Mouse (Mus musculus) hindbrain, embryonic 16.5 days (tissue): Measurements from ENCODE around the gene Fam20a. TPM values are rescaled to one million over a fixed set of nuclear protein-coding genes. Genes with fewer than 3 reads are reported as not detected.

Experiments
- ATAC-seq: fragments of 200-750 bp; cut with Nextera tagmentation; 2 replicates; pipeline ENCODE4 v1.8.0; 2017; ENCODE audit warnings: moderate TSS enrichment, moderate library complexity
- H3K27ac ChIP-seq: fragments of 300-500 bp; sonication (generic); 2 replicates; pipeline ENCODE4 v1.5.1; 2014; ENCODE audit warnings: low read depth, mild to moderate bottlenecking, control low read depth, low read length, moderate library complexity
- H3K27me3 ChIP-seq: fragments of 300-500 bp; sonication (generic); replicated peaks from 2 replicates; pipeline ENCODE4 v1.6.1; 2014; ENCODE audit warnings: low read length; ENCODE audit not compliant: control insufficient read depth, insufficient read depth
- H3K36me3 ChIP-seq: fragments of 300-500 bp; sonication (generic); 2 replicates; pipeline ENCODE4 v1.6.1; 2014; ENCODE audit warnings: mild to moderate bottlenecking, low read length, moderate library complexity, mixed read lengths; ENCODE audit not compliant: control insufficient read depth, insufficient read depth
- H3K4me1 ChIP-seq: fragments of 300-500 bp; sonication (generic); 2 replicates; pipeline ENCODE4 v1.6.1; 2014; ENCODE audit warnings: low read depth, low read length; ENCODE audit not compliant: control insufficient read depth, insufficient read depth
- H3K4me2 ChIP-seq: fragments of 300-500 bp; sonication (generic); 2 replicates; pipeline ENCODE4 v1.6.1; 2014; ENCODE audit warnings: mild to moderate bottlenecking, low read length, control low read depth, moderate library complexity
- H3K4me3 ChIP-seq: fragments of 300-500 bp; sonication (generic); 2 replicates; pipeline ENCODE4 v1.5.1; 2014; ENCODE audit warnings: mild to moderate bottlenecking, low read length, control low read depth, moderate library complexity
- H3K9ac ChIP-seq: fragments of 300-500 bp; sonication (generic); 2 replicates; pipeline ENCODE4 v1.6.1; 2014; ENCODE audit warnings: low read depth, mild to moderate bottlenecking, control low read depth, low read length, moderate library complexity
- H3K9me3 ChIP-seq: fragments of 300-500 bp; sonication (generic); 2 replicates; pipeline ENCODE4 v1.6.1; 2014; ENCODE audit warnings: mild to moderate bottlenecking, low read length, moderate library complexity; ENCODE audit not compliant: control insufficient read depth
- WGBS: fragments of 180-500 bp; shearing (Covaris S2); extraction: QIAGEN DNeasy Blood & Tissue Kit; methylation state at CpG from one replicate; pipeline ENCODE4 v1.1.7; 2014; 5-methylcytosine and 5-hydroxymethylcytosine counted together
- polyA plus RNA-seq: library from polyadenylated mRNA; unstranded; fragments of >200 nt; fragmentation: Nextera tagmentation; extraction: Ambion mirVana; gene quantifications from 2 replicates; pipeline ENCODE4 v1.2.1, GENCODE M21; 2015

Gene Fam20a
- polyA plus RNA-seq, 1 experiment from 2014 or later, result 7.9 TPM

- Histone ChIP-seq H3K4me3 (no peak overlapping the region), H3K9me3 (no peaks in the 10 kb centered on the region), H3K36me3 (no peaks in the 10 kb centered on the region), H3K9ac (no peak overlapping the region), H3K27ac (no peak overlapping the region), H3K4me1 (no peaks in the 10 kb centered on the region), H3K27me3 (no peaks in the 10 kb centered on the region), H3K4me2 (no peak overlapping the region)
- WGBS, result 80% methylated on average over 5 of the region's 5 CpGs
- no peak for ATAC-seq
These were observed 80.4 kb downstream of the Fam20a start for GRCm38 (mm10) chr11:109641498-109642222.

- no peak overlapping the region for H3K27ac ChIP-seq
- no peak for ATAC-seq
- no peaks in the 10 kb centered on the region for H3K9me3 ChIP-seq
- H3K4me2 ChIP-seq, result no peak overlapping the region
- H3K27me3 ChIP-seq, result no peaks in the 10 kb centered on the region
- no peaks in the 10 kb centered on the region for H3K4me1 ChIP-seq
- WGBS, result 68% methylated on average over 6 of the region's 6 CpGs
- no peak overlapping the region for H3K4me3 ChIP-seq
- H3K36me3 ChIP-seq, result no peaks in the 10 kb centered on the region
- no peak overlapping the region for H3K9ac ChIP-seq
These were observed 86.1 kb downstream of the Fam20a start for GRCm38 (mm10) chr11:109635871-109636395.

GRCm38 (mm10) chr11:109634928-109635327, 87.2 kb downstream of the Fam20a start:
- no peak overlapping the region for H3K4me2 ChIP-seq
- no peak overlapping the region for H3K4me3 ChIP-seq
- H3K27me3 ChIP-seq, result no peaks in the 10 kb centered on the region
- no peaks in the 10 kb centered on the region for H3K9me3 ChIP-seq
- H3K36me3 ChIP-seq, result no peaks in the 10 kb centered on the region
- no peaks in the 10 kb centered on the region for H3K4me1 ChIP-seq
- no peak overlapping the region for H3K27ac ChIP-seq
- no peak overlapping the region for H3K9ac ChIP-seq
- 81% methylated on average over 9 of the region's 9 CpGs for WGBS
- no peak for ATAC-seq

- Histone ChIP-seq H3K4me2 (no peak overlapping the region), H3K36me3 (no peaks in the 10 kb centered on the region), H3K9me3 (peaks cover 3% of the 10 kb centered on the region; the same call in 1 of the 2 replicates), H3K27ac (no peak overlapping the region), H3K27me3 (no peaks in the 10 kb centered on the region), H3K4me3 (no peak overlapping the region), H3K4me1 (no peaks in the 10 kb centered on the region), H3K9ac (no peak overlapping the region)
- WGBS, result 74% methylated on average over 10 of the region's 10 CpGs
- ATAC-seq, result no peak
These were observed 93.0 kb downstream of the Fam20a start for GRCm38 (mm10) chr11:109629021-109629521.

- Histone ChIP-seq H3K36me3 (no peaks in the 10 kb centered on the region), H3K4me3 (no peak overlapping the region), H3K4me1 (no peaks in the 10 kb centered on the region), H3K27ac (no peak overlapping the region), H3K27me3 (no peaks in the 10 kb centered on the region; the same call in 1 of the 2 replicates), H3K9ac (no peak overlapping the region), H3K4me2 (no peak overlapping the region), H3K9me3 (peaks cover 3% of the 10 kb centered on the region; the same call in 1 of the 2 replicates)
- no peak for ATAC-seq
- WGBS, result 92% methylated on average over 3 of the region's 3 CpGs
These were observed 94.0 kb downstream of the Fam20a start for GRCm38 (mm10) chr11:109628099-109628498.

GRCm38 (mm10) chr11:109627648-109628047, 94.4 kb downstream of the Fam20a start:
- Histone ChIP-seq H3K4me1 (no peaks in the 10 kb centered on the region), H3K4me3 (no peak overlapping the region), H3K9me3 (peaks cover 3% of the 10 kb centered on the region; the same call in 1 of the 2 replicates), H3K4me2 (no peak overlapping the region), H3K9ac (no peak overlapping the region), H3K27me3 (no peaks in the 10 kb centered on the region; the same call in 1 of the 2 replicates), H3K27ac (no peak overlapping the region), H3K36me3 (no peaks in the 10 kb centered on the region)
- no peak for ATAC-seq
- WGBS, result 94% methylated on average over 4 of the region's 4 CpGs

- no peaks in the 10 kb centered on the region for H3K4me1 ChIP-seq
- H3K27me3 ChIP-seq, result no peaks in the 10 kb centered on the region; the same call in 1 of the 2 replicates
- H3K4me2 ChIP-seq, result no peak overlapping the region
- peaks cover 3% of the 10 kb centered on the region; the same call in 1 of the 2 replicates for H3K9me3 ChIP-seq
- 86% methylated on average over 7 of the region's 7 CpGs for WGBS
- no peak overlapping the region for H3K27ac ChIP-seq
- ATAC-seq, result no peak
- H3K9ac ChIP-seq, result no peak overlapping the region
- H3K4me3 ChIP-seq, result no peak overlapping the region
- no peaks in the 10 kb centered on the region for H3K36me3 ChIP-seq
These were observed 98.8 kb downstream of the Fam20a start for GRCm38 (mm10) chr11:109623238-109623637.

- peaks cover 3% of the 10 kb centered on the region; the same call in 1 of the 2 replicates for H3K9me3 ChIP-seq
- peak overlapping the region; percentile 17; the same call in 1 of the 2 replicates for H3K4me2 ChIP-seq
- WGBS, result 51% methylated on average over 15 of the region's 15 CpGs
- H3K36me3 ChIP-seq, result no peaks in the 10 kb centered on the region
- no peaks in the 10 kb centered on the region for H3K4me1 ChIP-seq
- ATAC-seq, result 0 out of 2 replicates have a peak, but pooled peaks have one; percentile 27
- H3K27ac ChIP-seq, result no peak overlapping the region
- no peak overlapping the region for H3K9ac ChIP-seq
- H3K27me3 ChIP-seq, result no peaks in the 10 kb centered on the region; the same call in 1 of the 2 replicates
- H3K4me3 ChIP-seq, result no peak overlapping the region
These were observed 99.5 kb downstream of the Fam20a start for GRCm38 (mm10) chr11:109622518-109623037.

GRCm38 (mm10) chr11:109621183-109621582, 100.9 kb downstream of the Fam20a start:
- Histone ChIP-seq H3K4me2 (no peak overlapping the region), H3K4me3 (no peak overlapping the region), H3K27me3 (no peaks in the 10 kb centered on the region; the same call in 1 of the 2 replicates), H3K36me3 (no peaks in the 10 kb centered on the region), H3K4me1 (no peaks in the 10 kb centered on the region), H3K27ac (no peak overlapping the region), H3K9ac (no peak overlapping the region), H3K9me3 (peaks cover 3% of the 10 kb centered on the region; the same call in 1 of the 2 replicates)
- 12% methylated on average over 2 of the region's 2 CpGs for WGBS
- ATAC-seq, result no peak
